Mouse (Mus musculus): ENCODE measurements around the gene Tspan13.

- no peak for TF ChIP-seq CTCF (IDR thresholded peaks at IDR 0.05; ENCODE audit: low read depth, low read length)
- TF ChIP-seq POLR2A (IDR thresholded peaks at IDR 0.05; ENCODE audit: extremely low read depth, insufficient read depth, low read length): no peak
Observed at GRCm38 (mm10) chr12:35977633-35978246, 64.6 kb downstream of the Tspan13 start.

All from liver, adult 2 months (tissue).